Mouse (Mus musculus) cerebellum, adult 2 months (tissue): ENCODE data around the gene Slc22a15. TPM values are rescaled to one million over a fixed set of nuclear protein-coding genes. Genes with fewer than 3 reads are reported as not detected.
"Not testable (repeated sequence)": the region's sequence is repeated elsewhere in the genome, so short reads cannot be mapped to it uniquely, and the experiment has no call there.

ENCODE experiments used
- DNase-seq, 2 experiments: peaks; one replicate each; pipeline ENCODE4 v3.0.0; 2021
- H3K27ac ChIP-seq: fragments of 200-500 bp; 2 replicates; pipeline ENCODE4 v1.5.1; 2012; ENCODE audit warnings: low read length, control low read depth, inconsistent platforms; ENCODE audit not compliant: insufficient read depth
- H3K27me3 ChIP-seq: fragments of 200-500 bp; 2 replicates; pipeline ENCODE4 v1.6.1; 2012; ENCODE audit warnings: inconsistent platforms, mild to moderate bottlenecking, low read length, moderate library complexity; ENCODE audit not compliant: control insufficient read depth, insufficient read depth
- H3K4me1 ChIP-seq: fragments of 200-500 bp; 2 replicates; pipeline ENCODE4 v1.6.1; 2011; ENCODE audit warnings: low read length; ENCODE audit not compliant: control insufficient read depth, insufficient read depth
- H3K4me3 ChIP-seq: fragments of 200-500 bp; replicated peaks from 2 replicates; pipeline ENCODE3; 2011; ENCODE audit warnings: mild to moderate bottlenecking, low read depth, low read length, control low read depth; ENCODE audit not compliant: insufficient read depth
- CTCF ChIP-seq: fragments of 200-500 bp; IDR thresholded peaks from 2 replicates; pipeline ENCODE4 v1.5.1; 2011; ENCODE audit warnings: low read depth, mild to moderate bottlenecking, control low read depth, low read length, moderate library complexity, borderline replicate concordance; ENCODE audit not compliant: insufficient read depth
- POLR2A ChIP-seq: fragments of 200-500 bp; IDR thresholded peaks from 2 replicates; pipeline ENCODE4 v1.6.1; 2011; ENCODE audit warnings: low read length, control low read depth, borderline replicate concordance; ENCODE audit not compliant: insufficient read depth
- WGBS: fragments of 180-500 bp; shearing (Covaris S2); methylation state at CpG from one replicate; pipeline ENCODE4 v1.1.7; 2018; 5-methylcytosine and 5-hydroxymethylcytosine counted together
- polyA plus RNA-seq: library from polyadenylated mRNA; depleted of rRNA; stranded (reverse); fragments of >200 nt; gene quantifications from 2 replicates; pipeline ENCODE4 v1.2.3, GENCODE M21; 2012

Gene Slc22a15
- polyA plus RNA-seq, 1 experiment = 14.8 TPM

DNA sequence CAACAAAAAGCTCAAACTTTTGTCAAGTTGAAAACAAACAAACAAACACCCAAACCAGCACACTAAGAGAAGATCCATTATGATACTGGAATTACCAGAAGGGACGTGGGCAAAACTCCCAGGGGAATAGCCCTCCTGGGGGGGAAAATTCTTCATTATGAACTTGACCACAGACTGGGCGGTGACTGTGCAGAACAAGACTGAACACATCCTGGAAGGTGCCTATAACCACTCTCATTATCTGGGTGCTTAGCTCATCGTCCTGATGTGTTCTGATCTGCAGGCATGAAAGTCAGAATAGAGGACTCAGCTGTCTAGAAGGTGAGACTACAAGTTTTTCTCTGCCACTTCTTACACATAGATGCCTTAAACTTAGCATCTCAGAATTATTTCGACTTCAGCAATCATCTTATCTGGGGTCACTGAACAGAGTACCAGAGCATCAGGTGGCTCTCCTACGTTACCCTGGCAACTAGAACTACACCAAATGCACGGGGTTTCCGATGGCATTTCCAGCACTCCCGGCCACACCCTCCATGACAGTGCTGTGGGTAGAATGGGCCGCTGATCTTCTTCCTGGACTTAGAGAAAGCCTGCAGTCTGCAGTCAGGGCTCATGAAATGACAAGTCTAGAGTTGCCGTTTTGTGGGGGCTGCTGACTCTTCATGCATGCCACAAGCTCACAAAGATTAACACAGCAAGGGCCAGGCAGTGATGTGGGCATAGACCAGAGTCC, 94.2 kb downstream of the Slc22a15 start:
- TF ChIP-seq CTCF = no peak
- Histone ChIP-seq H3K27ac (no peak overlapping the region), H3K27me3 (no peaks in the 10 kb centered on the region), H3K4me1 (no peaks in the 10 kb centered on the region), H3K4me3 (no peak overlapping the region)
- DNase-seq = no peak
- WGBS = 72% methylated on average over 10 of the region's 10 CpGs

DNA sequence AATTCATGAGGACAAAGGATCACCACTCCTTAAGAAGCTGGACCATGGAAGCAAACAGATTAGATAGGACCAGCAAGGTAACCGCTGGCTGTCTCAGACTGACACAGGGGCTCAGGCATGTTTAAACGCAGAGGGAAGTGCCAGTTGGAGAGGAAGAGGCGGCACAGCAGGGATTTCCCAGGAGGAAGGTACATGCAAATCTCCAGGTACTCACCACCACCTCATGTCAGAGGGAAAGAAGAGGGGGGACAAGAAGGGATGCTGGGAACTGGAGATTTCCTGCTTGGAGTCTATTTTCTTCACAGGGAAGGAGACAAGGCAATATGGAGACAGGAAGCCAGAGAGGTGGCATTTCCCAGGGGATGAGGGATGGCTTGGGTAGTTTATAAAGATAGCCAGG, 95.7 kb downstream of the Slc22a15 start:
- H3K27me3 ChIP-seq = no peaks in the 10 kb centered on the region
- no peak for DNase-seq
- no peak overlapping the region for H3K27ac ChIP-seq
- 76% methylated on average over 3 of the region's 3 CpGs for WGBS
- TF ChIP-seq POLR2A = no peak
- TF ChIP-seq CTCF = no peak
- H3K4me3 ChIP-seq = no peak overlapping the region
- no peaks in the 10 kb centered on the region for H3K4me1 ChIP-seq

DNA sequence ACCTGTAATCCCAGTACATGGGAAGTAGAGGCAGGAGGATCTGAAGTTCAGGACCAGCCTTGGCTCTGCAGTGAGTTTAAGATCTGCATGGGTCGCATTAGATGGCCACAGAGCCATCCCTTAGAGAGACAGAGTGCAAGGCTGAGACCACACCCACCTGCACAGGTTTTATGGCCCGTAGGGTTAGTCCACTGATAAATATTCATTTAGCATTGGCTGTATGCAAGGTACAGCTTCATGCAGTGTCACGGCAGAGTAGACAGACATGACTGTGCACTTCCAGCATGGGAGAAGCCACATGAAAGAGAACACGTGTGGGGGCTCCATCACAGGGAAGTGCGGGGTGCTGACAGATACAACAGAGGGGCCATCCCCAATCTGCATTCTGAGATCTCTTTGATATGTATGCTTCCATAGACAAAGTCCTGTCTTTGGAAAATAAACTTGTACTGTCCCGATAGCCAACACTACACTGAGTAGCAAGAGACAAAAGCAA, 97.0 kb downstream of the Slc22a15 start:
- H3K4me1 ChIP-seq = no peaks in the 10 kb centered on the region
- H3K27ac ChIP-seq = no peak overlapping the region
- no peak overlapping the region for H3K4me3 ChIP-seq
- DNase-seq = no peak
- 93% methylated on average over 6 of the region's 6 CpGs for WGBS
- TF ChIP-seq POLR2A (no peak), CTCF (no peak)
- H3K27me3 ChIP-seq = no peaks in the 10 kb centered on the region

DNA sequence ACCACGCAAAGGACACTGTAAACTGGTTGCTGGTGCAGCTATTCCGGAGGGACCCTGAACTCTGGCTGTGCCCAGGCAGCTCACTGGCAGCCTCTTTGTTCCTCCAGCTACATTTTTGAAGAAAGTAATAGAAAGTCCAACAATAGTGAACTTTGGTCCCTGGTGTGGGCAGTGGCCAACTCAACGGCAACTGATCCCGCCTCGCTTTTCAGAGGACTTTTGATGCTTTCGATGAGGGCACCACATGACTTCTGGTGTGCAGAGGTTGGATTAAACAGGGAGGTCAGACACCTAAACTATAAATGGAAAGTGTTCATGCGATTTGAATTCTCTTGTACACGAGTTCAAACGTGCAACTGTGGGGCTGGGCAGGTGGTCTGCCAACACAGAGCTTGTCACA, 99.9 kb downstream of the Slc22a15 start:
- no peak overlapping the region for H3K4me3 ChIP-seq
- no peak overlapping the region for H3K27ac ChIP-seq
- TF ChIP-seq CTCF = no peak
- TF ChIP-seq POLR2A = no peak
- WGBS = 81% methylated on average over 9 of the region's 9 CpGs
- no peaks in the 10 kb centered on the region for H3K27me3 ChIP-seq
- no peaks in the 10 kb centered on the region for H3K4me1 ChIP-seq
- no peak for DNase-seq

DNA sequence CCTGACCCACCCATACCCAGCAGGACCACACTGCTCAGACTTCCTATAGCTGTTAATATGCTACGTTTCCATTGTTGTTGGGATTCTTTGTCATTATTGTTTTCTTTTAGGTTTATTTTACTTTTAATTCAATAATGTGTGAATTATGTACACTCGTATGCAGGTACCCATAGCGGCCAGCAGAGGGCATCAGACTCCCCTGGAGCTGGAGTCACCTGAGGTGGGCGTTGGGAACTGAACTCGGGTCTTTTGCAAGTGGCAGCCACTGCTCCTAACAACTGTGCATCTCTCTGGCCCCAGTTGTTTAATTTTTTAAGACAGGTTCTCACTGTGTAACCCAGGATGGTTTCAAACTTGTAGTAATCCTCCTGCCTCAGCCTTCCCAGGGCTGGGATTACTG, 102.2 kb downstream of the Slc22a15 start:
- H3K4me1 ChIP-seq = no peaks in the 10 kb centered on the region
- peak; percentile 13; the same call in 1 of the 2 replicates for TF ChIP-seq CTCF
- no peak for TF ChIP-seq POLR2A
- WGBS = 83% methylated on average over 5 of the region's 5 CpGs

DNA sequence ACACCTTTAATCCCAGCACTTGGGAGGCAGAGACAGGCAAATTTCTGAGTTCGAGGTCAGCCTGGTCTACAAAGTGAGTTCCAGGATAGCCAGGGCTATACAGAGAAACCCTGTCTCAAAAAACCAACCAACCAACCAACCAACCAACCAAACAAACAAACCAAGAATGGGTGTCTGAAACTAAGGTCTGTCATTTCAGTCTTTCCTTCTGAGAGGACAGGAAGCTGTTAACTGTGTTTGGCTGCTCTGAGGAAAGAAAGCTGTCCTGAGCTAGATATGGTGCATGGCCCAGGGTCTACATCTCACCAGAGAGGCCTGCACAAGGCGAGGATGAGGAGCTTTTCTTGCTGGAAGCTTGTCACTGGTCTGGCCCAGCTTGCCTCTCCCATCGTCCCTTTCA, 103.5 kb downstream of the Slc22a15 start:
- not testable (repeated sequence) for H3K4me1 ChIP-seq, H3K27ac ChIP-seq, H3K27me3 ChIP-seq, H3K4me3 ChIP-seq, DNase-seq
- WGBS = 86% methylated on average over 3 of the region's 3 CpGs

More for the DNA sequence above, 102.2 kb downstream of the Slc22a15 start:
- DNase-seq = no peak
- Histone ChIP-seq H3K27ac (no peak overlapping the region), H3K27me3 (no peaks in the 10 kb centered on the region), H3K4me3 (no peak overlapping the region)

DNA sequence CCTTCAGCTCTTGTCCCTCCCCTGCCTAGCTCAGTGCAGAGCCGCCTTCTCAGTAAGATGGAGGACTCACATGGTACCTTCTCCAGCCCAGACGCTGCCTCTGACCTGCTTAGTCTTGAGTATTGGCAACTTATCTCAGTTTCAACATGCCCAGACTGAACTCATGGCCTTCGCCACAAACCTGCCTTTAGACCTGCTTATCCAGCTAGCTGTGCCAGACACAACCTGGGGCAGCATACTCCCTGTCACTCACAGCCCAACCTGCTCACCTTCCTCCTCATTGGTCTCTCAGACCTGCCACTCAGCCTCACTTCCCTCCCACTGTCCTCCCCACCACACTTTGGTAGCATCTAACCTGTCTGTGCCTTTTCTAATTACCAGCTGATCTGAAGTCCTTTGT, 108.2 kb downstream of the Slc22a15 start:
- TF ChIP-seq POLR2A (no peak), CTCF (no peak)
- Histone ChIP-seq H3K27ac (no peak overlapping the region), H3K4me3 (no peak overlapping the region), H3K27me3 (no peaks in the 10 kb centered on the region), H3K4me1 (0 out of 2 replicates have a peak, but pooled peaks cover 5% of the 10 kb centered on the region)
- WGBS = 89% methylated on average over 3 of the region's 3 CpGs
- DNase-seq = no peak

DNA sequence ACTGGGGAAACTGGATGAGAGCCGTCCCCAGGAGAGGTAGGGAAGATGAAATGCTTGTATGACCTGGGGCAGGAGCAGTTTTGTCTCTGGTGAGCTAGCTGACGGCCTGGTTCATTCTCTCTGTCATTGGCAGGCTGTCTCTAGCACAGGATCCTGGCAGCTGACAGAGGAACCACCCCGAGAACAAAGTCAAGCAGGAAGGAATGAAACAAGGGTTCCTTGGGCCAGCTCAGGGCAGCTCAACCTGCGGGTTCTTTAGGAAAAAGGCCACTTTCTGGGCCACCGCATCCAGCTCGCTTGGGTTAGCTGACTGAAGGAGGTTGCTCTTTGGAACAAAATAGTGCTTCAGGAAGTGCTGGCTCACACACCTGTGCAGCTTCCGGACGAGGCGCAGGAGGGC, 109.5 kb downstream of the Slc22a15 start:
- no peak overlapping the region for H3K27ac ChIP-seq
- DNase-seq = no peak
- 0 out of 2 replicates have a peak, but pooled peaks cover 5% of the 10 kb centered on the region for H3K4me1 ChIP-seq
- no peaks in the 10 kb centered on the region for H3K27me3 ChIP-seq
- no peak for TF ChIP-seq CTCF
- 92% methylated on average over 9 of the region's 9 CpGs for WGBS
- no peak overlapping the region for H3K4me3 ChIP-seq
